Mouse (Mus musculus): ENCODE results near the gene Dhrs11. TPM values are rescaled to one million over a fixed set of nuclear protein-coding genes. Genes with fewer than 3 reads are reported as not detected.
A peak's percentile ranks its signal among the peaks of the same experiment; 100 is the strongest.

Dhrs11 gene
- polyA plus RNA-seq, 1 experiment from 2014 or later, result 81.8 TPM

DNA sequence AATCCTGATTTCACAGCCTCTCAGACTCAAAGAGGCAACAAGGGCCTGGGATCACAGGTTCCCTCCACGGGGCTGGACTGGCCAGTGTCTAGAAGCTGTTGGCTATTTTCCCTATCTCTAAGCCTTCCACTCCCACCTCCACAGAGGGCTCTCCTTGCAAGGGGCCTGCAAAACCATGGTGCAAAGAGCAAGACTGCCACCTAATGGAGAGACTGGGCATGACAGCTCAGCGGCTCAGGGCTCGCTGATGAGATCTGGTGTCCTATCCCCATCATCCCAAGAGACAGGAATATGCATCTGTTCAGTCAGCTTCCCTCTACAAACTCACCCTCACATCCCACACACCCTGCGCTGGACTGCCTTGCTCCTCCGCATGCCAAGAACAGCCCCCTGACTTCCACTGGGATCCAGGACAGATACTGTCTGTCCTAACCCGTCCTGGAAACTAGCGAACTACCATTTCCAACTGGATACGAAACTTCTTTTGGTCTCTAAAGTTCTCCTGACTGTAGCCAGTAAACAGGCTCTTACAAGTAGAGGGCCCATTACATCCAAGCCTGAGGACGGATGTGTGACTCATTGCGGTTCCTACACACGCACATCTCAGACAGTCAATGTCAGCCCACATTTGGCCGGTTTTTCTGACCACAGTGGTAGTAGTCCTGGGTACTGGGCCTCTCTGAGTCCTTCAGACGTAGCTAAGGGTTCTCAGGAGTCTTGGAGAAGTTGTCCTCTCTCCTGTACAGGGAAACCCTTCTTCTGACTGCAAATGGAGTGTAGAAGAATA, 14.9 kb downstream of the Dhrs11 start:
- ATAC-seq (replicated peaks; ENCODE audit: extremely low read depth, insufficient read depth, low FRiP score), result no peak
- Histone ChIP-seq H3K4me2 (ENCODE audit: low read depth, low read length) (no peak overlapping the region), H3K36me3 (ENCODE audit: control insufficient read depth, insufficient read depth) (peaks cover 15% of the 10 kb centered on the region), H3K4me1 (ENCODE audit: control insufficient read depth, insufficient read depth, low read length) (no peaks in the 10 kb centered on the region), H3K9me3 (replicated peaks; ENCODE audit: control insufficient read depth, low read length) (no peaks in the 10 kb centered on the region; the same call in 1 of the 2 replicates), H3K9ac (ENCODE audit: low read length) (no peak overlapping the region), H3K27ac (ENCODE audit: low read length) (no peak overlapping the region), H3K4me3 (ENCODE audit: low read length) (no peak overlapping the region), H3K27me3 (ENCODE audit: control insufficient read depth, insufficient read depth, low read length) (no peaks in the 10 kb centered on the region)
- WGBS, result 56% methylated on average over 13 of the region's 13 CpGs

DNA sequence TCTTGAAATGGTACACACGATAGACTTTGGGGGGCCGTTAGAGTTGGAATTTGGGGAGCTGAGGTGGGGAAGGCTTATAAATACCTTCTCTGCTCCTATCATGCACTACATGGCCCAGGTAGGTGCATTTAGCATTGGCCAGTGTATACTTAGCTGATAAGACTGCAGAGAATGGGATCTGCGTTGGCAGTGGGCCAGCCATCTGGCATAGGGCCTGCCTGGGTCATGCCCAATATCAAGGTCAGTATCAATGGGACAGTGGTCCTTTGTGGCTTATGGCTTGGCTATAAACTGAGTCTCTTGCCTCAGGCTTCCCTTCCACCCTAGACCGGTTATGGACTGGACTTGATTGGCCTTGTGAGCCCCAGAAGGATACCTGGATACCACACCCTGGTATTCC, 24.4 kb downstream of the Dhrs11 start:
- Histone ChIP-seq H3K4me3 (ENCODE audit: low read length) (no peak overlapping the region), H3K27me3 (ENCODE audit: control insufficient read depth, insufficient read depth, low read length) (no peaks in the 10 kb centered on the region), H3K9ac (ENCODE audit: low read length) (no peak overlapping the region), H3K9me3 (replicated peaks; ENCODE audit: control insufficient read depth, low read length) (no peaks in the 10 kb centered on the region), H3K36me3 (ENCODE audit: control insufficient read depth, insufficient read depth) (no peaks in the 10 kb centered on the region), H3K4me2 (ENCODE audit: low read depth, low read length) (no peak overlapping the region), H3K27ac (ENCODE audit: low read length) (no peak overlapping the region), H3K4me1 (ENCODE audit: control insufficient read depth, insufficient read depth, low read length) (no peaks in the 10 kb centered on the region)
- 77% methylated on average over 4 of the region's 4 CpGs for WGBS
- ATAC-seq (replicated peaks; ENCODE audit: extremely low read depth, insufficient read depth, low FRiP score), result no peak

DNA sequence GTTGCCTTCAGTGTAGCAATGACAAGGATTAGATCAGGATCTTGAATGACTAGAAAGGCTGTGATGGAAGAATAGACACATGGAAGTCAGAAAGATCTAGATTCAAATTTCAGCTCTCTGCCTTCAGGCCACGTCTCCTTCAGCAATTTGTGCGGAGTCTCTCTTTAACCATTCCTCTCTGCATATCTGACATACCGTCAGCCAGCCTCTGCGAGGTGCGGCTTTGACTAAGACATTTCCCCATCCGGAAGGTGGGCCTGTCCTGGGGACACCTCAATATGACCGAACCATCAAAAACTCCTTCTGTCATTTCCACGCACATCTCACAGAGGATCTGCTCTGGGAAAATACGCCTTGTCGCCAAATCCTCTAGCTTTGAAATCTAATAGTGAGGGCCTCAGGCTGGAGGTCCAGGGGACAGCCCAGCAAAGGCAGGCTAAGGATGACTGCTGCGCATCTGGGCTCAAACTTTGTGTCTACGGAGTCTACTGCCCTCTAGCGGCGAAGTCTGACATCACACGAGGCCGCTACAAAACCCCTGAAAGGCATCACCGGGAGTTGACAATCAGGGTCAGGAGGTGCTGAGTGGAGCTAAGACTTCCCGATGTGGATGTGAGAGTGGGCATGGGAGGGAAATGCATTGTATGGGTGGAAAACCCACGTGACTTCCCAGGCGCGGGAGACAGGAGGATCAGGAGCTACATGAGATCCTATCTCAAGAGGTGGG, 31.0 kb downstream of the Dhrs11 start:
- Histone ChIP-seq H3K9ac (ENCODE audit: low read length) (no peak overlapping the region), H3K36me3 (ENCODE audit: control insufficient read depth, insufficient read depth) (no peaks in the 10 kb centered on the region), H3K27me3 (ENCODE audit: control insufficient read depth, insufficient read depth, low read length) (peaks cover 10% of the 10 kb centered on the region; the same call in 1 of the 2 replicates), H3K27ac (ENCODE audit: low read length) (no peak overlapping the region), H3K9me3 (replicated peaks; ENCODE audit: control insufficient read depth, low read length) (no peaks in the 10 kb centered on the region; the same call in 1 of the 2 replicates), H3K4me2 (ENCODE audit: low read depth, low read length) (no peak overlapping the region), H3K4me1 (ENCODE audit: control insufficient read depth, insufficient read depth, low read length) (0 out of 2 replicates have a peak, but pooled peaks cover 2% of the 10 kb centered on the region), H3K4me3 (ENCODE audit: low read length) (no peak overlapping the region)
- no peak for ATAC-seq (replicated peaks; ENCODE audit: extremely low read depth, insufficient read depth, low FRiP score)
- 19% methylated on average over 21 of the region's 21 CpGs for WGBS

DNA sequence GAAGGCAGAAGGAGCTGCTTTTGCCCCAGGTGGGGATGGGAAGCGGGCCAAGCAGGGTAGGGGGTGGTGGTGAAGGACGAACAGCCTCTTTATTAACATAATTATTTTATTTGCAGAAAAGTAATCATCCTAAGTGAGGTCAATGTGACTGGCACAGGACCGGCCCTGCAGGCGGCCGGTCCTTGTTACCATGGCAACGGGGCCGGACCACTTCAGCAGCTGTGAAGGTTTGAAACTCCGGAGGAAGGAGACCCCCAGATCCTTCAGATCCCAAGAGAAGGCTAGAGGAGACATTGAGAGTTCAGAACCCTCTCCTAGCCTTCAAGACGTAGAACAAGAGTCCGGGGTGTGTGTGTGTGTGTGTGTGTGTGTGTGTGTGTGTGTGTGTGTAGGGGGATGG, 31.8 kb downstream of the Dhrs11 start:
- no peak overlapping the region for H3K9ac ChIP-seq (ENCODE audit: low read length)
- H3K27ac ChIP-seq (ENCODE audit: low read length), result no peak overlapping the region
- H3K36me3 ChIP-seq (ENCODE audit: control insufficient read depth, insufficient read depth), result no peaks in the 10 kb centered on the region
- H3K27me3 ChIP-seq (ENCODE audit: control insufficient read depth, insufficient read depth, low read length), result peaks cover 10% of the 10 kb centered on the region; the same call in 1 of the 2 replicates
- 0 out of 2 replicates have a peak, but pooled peaks cover 2% of the 10 kb centered on the region for H3K4me1 ChIP-seq (ENCODE audit: control insufficient read depth, insufficient read depth, low read length)
- H3K4me3 ChIP-seq (ENCODE audit: low read length), result no peak overlapping the region
- no peaks in the 10 kb centered on the region; the same call in 1 of the 2 replicates for H3K9me3 ChIP-seq (replicated peaks; ENCODE audit: control insufficient read depth, low read length)
- ATAC-seq (replicated peaks; ENCODE audit: extremely low read depth, insufficient read depth, low FRiP score), result no peak
- H3K4me2 ChIP-seq (ENCODE audit: low read depth, low read length), result no peak overlapping the region
- 40% methylated on average over 10 of the region's 10 CpGs for WGBS

DNA sequence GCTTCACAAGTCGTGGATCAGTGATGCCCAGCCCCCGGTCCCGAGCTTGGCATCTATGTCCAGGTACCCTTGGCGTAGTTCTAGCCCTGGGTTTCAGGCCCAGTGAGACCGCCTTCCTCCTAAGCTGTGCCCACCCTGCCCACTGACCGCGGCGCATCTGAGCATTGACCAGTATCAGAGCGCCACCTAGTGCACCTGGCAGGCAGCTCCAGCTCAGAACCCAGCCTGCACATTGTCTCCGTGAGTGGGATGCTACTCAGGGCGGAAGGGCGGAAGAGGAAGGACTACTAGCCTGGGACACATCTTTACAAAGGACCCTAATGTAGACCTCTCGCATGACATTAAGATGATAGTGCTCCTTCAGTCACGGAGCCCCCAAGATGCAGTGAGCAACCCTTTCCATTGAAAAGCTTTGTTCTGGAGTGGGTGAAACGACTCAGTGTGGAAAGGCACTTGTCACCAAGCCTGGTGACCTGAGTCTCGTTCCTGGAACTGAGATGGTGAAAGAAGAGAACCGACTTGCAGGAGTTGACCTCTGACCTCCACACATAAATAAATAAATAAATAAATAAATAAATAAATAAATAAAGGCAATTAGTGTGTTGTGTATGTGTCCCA, 34.2 kb downstream of the Dhrs11 start:
- no peak overlapping the region for H3K9ac ChIP-seq (ENCODE audit: low read length)
- no peak overlapping the region for H3K27ac ChIP-seq (ENCODE audit: low read length)
- 9% methylated on average over 17 of the region's 17 CpGs for WGBS
- peaks cover 11% of the 10 kb centered on the region; the same call in 1 of the 2 replicates for H3K27me3 ChIP-seq (ENCODE audit: control insufficient read depth, insufficient read depth, low read length)
- H3K4me1 ChIP-seq (ENCODE audit: control insufficient read depth, insufficient read depth, low read length), result 0 out of 2 replicates have a peak, but pooled peaks cover 2% of the 10 kb centered on the region
- ATAC-seq (replicated peaks; ENCODE audit: extremely low read depth, insufficient read depth, low FRiP score), result peak; percentile 75; the same call in 1 of the 2 replicates
- no peak overlapping the region for H3K4me3 ChIP-seq (ENCODE audit: low read length)
- no peaks in the 10 kb centered on the region for H3K36me3 ChIP-seq (ENCODE audit: control insufficient read depth, insufficient read depth)
- peak overlapping the region; percentile 36 for H3K4me2 ChIP-seq (ENCODE audit: low read depth, low read length)
- no peaks in the 10 kb centered on the region; the same call in 1 of the 2 replicates for H3K9me3 ChIP-seq (replicated peaks; ENCODE audit: control insufficient read depth, low read length)

DNA sequence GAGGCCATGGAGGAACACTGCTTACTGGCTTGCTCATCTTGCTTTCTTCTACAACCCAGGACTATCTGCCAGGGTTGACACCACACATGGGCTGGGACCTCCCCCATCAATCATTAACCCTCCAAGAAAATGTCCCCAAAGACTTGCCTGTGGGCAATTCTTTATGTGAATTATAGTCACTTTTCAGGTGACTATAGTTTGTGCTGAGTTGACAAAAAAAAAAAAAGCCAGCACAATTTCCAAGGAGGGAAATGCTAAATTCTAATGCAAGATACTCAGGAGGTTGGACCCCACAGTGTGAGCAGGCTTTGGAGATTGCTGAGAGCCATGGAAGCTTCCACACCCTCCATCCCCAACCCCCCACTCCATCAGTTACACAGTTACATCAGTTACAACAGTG, 35.2 kb downstream of the Dhrs11 start:
- Histone ChIP-seq H3K9me3 (replicated peaks; ENCODE audit: control insufficient read depth, low read length) (no peaks in the 10 kb centered on the region; the same call in 1 of the 2 replicates), H3K9ac (ENCODE audit: low read length) (no peak overlapping the region), H3K27ac (ENCODE audit: low read length) (no peak overlapping the region), H3K4me1 (ENCODE audit: control insufficient read depth, insufficient read depth, low read length) (0 out of 2 replicates have a peak, but pooled peaks cover 2% of the 10 kb centered on the region), H3K36me3 (ENCODE audit: control insufficient read depth, insufficient read depth) (no peaks in the 10 kb centered on the region), H3K27me3 (ENCODE audit: control insufficient read depth, insufficient read depth, low read length) (peaks cover 14% of the 10 kb centered on the region; the same call in 1 of the 2 replicates), H3K4me3 (ENCODE audit: low read length) (no peak overlapping the region), H3K4me2 (ENCODE audit: low read depth, low read length) (no peak overlapping the region)
- ATAC-seq (replicated peaks; ENCODE audit: extremely low read depth, insufficient read depth, low FRiP score), result no peak

DNA sequence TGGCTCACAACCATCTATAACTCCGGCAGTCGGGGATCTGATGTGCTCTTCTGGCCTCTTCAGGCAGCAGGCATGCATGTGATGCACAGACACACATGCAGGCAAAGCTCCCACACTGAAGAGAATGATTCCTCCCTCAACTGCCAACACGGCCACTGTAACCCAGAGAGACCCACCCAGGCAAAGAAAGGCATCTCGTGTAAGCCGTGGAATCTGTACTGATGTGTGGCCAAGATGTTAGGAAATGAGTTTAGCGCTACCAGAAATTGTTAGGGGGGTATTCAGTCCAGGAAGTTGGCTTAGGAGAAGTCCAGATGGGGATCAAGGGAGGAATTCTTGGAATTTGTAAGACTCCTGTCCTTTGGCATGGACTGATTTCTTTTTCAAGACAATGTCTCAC, 38.4 kb downstream of the Dhrs11 start:
- WGBS, result 60% methylated on average over 6 of the region's 6 CpGs
- Histone ChIP-seq H3K27me3 (ENCODE audit: control insufficient read depth, insufficient read depth, low read length) (peaks cover 7% of the 10 kb centered on the region; the same call in 1 of the 2 replicates), H3K27ac (ENCODE audit: low read length) (no peak overlapping the region), H3K9ac (ENCODE audit: low read length) (no peak overlapping the region), H3K4me2 (ENCODE audit: low read depth, low read length) (no peak overlapping the region), H3K4me3 (ENCODE audit: low read length) (no peak overlapping the region), H3K9me3 (replicated peaks; ENCODE audit: control insufficient read depth, low read length) (no peaks in the 10 kb centered on the region; the same call in 1 of the 2 replicates), H3K36me3 (ENCODE audit: control insufficient read depth, insufficient read depth) (no peaks in the 10 kb centered on the region), H3K4me1 (ENCODE audit: control insufficient read depth, insufficient read depth, low read length) (0 out of 2 replicates have a peak, but pooled peaks cover 2% of the 10 kb centered on the region)
- ATAC-seq (replicated peaks; ENCODE audit: extremely low read depth, insufficient read depth, low FRiP score), result no peak

DNA sequence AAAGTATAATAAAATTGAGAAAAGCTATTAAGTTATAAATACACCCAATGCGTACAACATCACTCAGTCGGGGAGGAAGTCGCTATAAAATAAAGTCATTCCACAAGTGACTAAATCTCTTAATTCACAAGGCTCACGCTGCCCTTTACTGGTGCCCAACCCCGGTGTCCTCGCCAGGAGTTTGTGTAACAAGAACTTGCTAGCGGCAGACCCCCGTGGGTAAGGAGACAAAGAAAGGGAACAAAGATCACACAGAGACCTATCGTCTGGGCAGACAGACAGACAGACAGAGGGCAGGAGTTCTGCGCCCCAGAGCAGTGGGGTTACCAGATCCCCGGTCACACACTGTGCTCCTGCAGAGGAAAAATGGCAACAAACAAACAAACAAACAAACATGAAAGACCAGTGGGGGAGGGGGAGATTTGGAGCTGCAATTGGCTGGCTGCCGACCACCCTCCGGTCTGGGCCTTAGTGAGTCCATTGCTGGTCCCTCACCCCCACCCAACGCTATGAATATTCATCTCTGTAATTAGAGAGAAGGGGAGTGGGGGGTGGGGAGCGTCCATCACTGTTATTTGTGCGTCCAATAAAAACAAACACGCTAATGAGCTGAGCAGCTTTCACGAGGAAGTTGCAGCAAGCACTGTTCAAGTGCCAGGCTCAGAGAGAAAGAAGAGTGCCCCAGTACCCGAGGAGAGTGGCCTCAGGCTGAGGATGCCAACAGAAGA, 48.5 kb downstream of the Dhrs11 start:
- ATAC-seq (replicated peaks; ENCODE audit: extremely low read depth, insufficient read depth, low FRiP score), result no peak
- Histone ChIP-seq H3K9me3 (replicated peaks; ENCODE audit: control insufficient read depth, low read length) (no peaks in the 10 kb centered on the region), H3K27me3 (ENCODE audit: control insufficient read depth, insufficient read depth, low read length) (peaks cover 33% of the 10 kb centered on the region), H3K9ac (ENCODE audit: low read length) (no peak overlapping the region), H3K4me2 (ENCODE audit: low read depth, low read length) (no peak overlapping the region), H3K27ac (ENCODE audit: low read length) (no peak overlapping the region), H3K4me3 (ENCODE audit: low read length) (no peak overlapping the region), H3K36me3 (ENCODE audit: control insufficient read depth, insufficient read depth) (no peaks in the 10 kb centered on the region), H3K4me1 (ENCODE audit: control insufficient read depth, insufficient read depth, low read length) (peaks cover 7% of the 10 kb centered on the region; the same call in 1 of the 2 replicates)
- 7% methylated on average over 19 of the region's 19 CpGs for WGBS

Data from heart, embryonic 16.5 days (tissue).